Mouse (Mus musculus) liver, embryonic 14.5 days (tissue): ENCODE measurements around the gene Larp1.

ENCODE experiments used
- CTCF ChIP-seq: IDR thresholded peaks from 2 replicates; pipeline ENCODE4 v1.5.1; 2016; ENCODE audit warnings: antibody characterized with exemption, low read depth, control low read depth
- EP300 ChIP-seq: IDR thresholded peaks from 2 replicates; pipeline ENCODE4 v1.6.1; 2016; ENCODE audit warnings: antibody characterized with exemption, low read depth

DNA sequence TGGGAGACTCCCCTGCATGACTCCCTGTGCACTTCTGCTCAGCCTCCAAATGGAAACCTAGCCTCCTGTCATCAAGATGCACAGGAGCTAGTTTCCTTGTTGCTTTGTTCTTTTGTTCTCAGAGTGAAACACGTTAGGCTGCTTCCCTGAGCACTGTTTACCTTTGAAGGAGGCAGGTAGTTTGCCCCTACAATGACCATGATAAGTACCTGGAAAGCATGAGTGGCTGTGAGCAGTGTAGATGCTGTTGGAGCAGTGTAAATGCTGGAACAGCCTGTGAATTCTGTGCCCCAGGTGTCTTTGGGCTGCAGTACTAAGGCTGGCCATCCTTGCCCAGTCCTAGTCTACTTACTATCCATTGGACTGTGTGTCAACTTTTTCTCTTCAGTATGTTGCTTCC, 18.0 kb downstream of the Larp1 start:
- TF ChIP-seq CTCF, result no peak
- no peak for TF ChIP-seq EP300
